Comparison of ENCODE assay signal across 19 mouse cellular contexts in the genomic region with DNA sequence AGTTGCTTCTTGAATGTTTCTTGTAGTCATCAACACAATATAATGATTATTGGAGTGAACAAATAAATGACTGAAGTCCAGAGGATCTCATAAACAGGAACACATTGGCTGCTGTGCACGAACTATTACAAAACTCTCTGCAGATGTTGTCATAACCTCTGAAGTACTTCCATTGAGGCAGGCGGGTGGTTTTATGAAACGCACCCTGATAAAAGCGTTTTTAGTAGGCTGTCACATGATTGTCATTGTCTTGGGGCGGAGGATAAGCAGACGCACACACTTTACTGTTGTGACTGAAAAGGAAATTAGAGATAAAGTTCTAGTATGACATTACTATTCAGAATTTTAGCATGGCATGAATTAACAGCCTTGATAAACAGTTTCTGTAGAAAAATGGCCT.
DNase-seq lines count a peak whose midpoint lies in the region; ATAC-seq and TF ChIP-seq lines count a peak whose summit lies in the region.
"Had no signal": no experiment of that assay in that cellular context is flagged by ENCODE, and none has a peak within 500 bp of the region (broad histone marks: within the 10 kb centered on the region; RNA-seq: fewer than 3 reads in every experiment).

No protein-coding gene starts in this region.

- H3K4me1 ChIP-seq in liver, embryonic 13.5 days (replicated peaks): peaks cover 64% of the 10 kb centered on the region
- H3K4me1 ChIP-seq: midbrain, embryonic 10.5 days; neural tube, embryonic 12.5 days had no signal

- H3K4me2 ChIP-seq in liver, embryonic 13.5 days: peak overlapping the region; percentile 59
- H3K4me2 ChIP-seq: neural tube, embryonic 12.5 days had no signal

- no peaks in the 10 kb centered on the region for H3K27me3 ChIP-seq in liver, embryonic 13.5 days
- H3K27me3 ChIP-seq: neural tube, embryonic 12.5 days had no signal

- no peaks in the 10 kb centered on the region for H3K9me3 ChIP-seq in liver, embryonic 13.5 days (replicated peaks)
- H3K9me3 ChIP-seq: midbrain, embryonic 10.5 days; neural tube, embryonic 12.5 days had no signal

- H3K9ac ChIP-seq in liver, embryonic 13.5 days: peak overlapping the region; percentile 57; the same call in 1 of the 2 replicates
- H3K9ac ChIP-seq: neural tube, embryonic 12.5 days had no signal

- 21% methylated on average over 6 of the region's 6 CpGs for WGBS in liver, embryonic 13.5 days (ENCODE audit: insufficient replicate concordance)

- DNase-seq in gastrocnemius, adult 2 months: no peak
- no peak for DNase-seq in gastrocnemius, postnatal 14 days
- peak; percentile 63 for DNase-seq in c-Kit-positive CD71-positive TER-119-positive erythroid progenitor cells, embryonic 14.5 days (ENCODE audit: low spot score)
- peak; percentile 33 for DNase-seq in liver, embryonic 13.5 days
- no peak for DNase-seq in thymus, postnatal 14 days
- DNase-seq in spleen, postnatal 10 days (ENCODE audit: low spot score in 2 of 2): no peak
- DNase-seq: adrenal gland, postnatal 36 days; cerebellum, adult 8-10 months; gastrocnemius, postnatal 10 days; heart, postnatal 10 days; kidney, adult 2 months; kidney, postnatal 10 days; layer of hippocampus, postnatal 36 days; lung, postnatal 10 days; thymus, postnatal 25 days had no signal

- H3K27ac ChIP-seq in gastrocnemius, adult 2 months: peak overlapping the region; percentile 62
- H3K27ac ChIP-seq in liver, embryonic 13.5 days: peak overlapping the region; percentile 91
- H3K27ac ChIP-seq: layer of hippocampus, adult 2 months; midbrain, embryonic 10.5 days; neural tube, embryonic 12.5 days had no signal

- H3K36me3 ChIP-seq in liver, embryonic 13.5 days: peaks cover 20% of the 10 kb centered on the region
- H3K36me3 ChIP-seq: midbrain, embryonic 10.5 days; neural tube, embryonic 12.5 days had no signal

- intact Hi-C loops in gastrocnemius, adult 2 months (cut with DNase I): loop anchor here (5.0 kb wide), 1 partner anchor 102 kb away; no protein-coding TSS in a partner anchor
- intact Hi-C loops in gastrocnemius, postnatal 14 days (cut with DNase I; ENCODE audit: low total_unique reads): no loop called here

- no peak for TF ChIP-seq CTCF in gastrocnemius, adult 2 months (IDR thresholded peaks at IDR 0.05)

- H3K4me3 ChIP-seq in gastrocnemius, adult 2 months: no peak overlapping the region
- no peak overlapping the region for H3K4me3 ChIP-seq in liver, embryonic 13.5 days (replicated peaks)
- H3K4me3 ChIP-seq: layer of hippocampus, adult 2 months; midbrain, embryonic 10.5 days; neural tube, embryonic 12.5 days had no signal

- 0 out of 2 replicates have a peak, but pooled peaks have one; percentile 4 for ATAC-seq in liver, embryonic 13.5 days (ENCODE audit: low read depth)
- ATAC-seq in megakaryocyte-erythroid progenitor cell, adult 5-6 weeks (replicated peaks; ENCODE audit: low FRiP score, low TSS enrichment, poor library complexity, severe bottlenecking): peak; percentile 52

Comparison
In these comparisons a context has a peak if more than half of its experiments do, and no peak if none do; other contexts are left out.
1. DNase-seq: peak in c-Kit-positive CD71-positive TER-119-positive erythroid progenitor cells, embryonic 14.5 days (single experiment) and liver, embryonic 13.5 days (single experiment); none in gastrocnemius, adult 2 months (single experiment), gastrocnemius, postnatal 14 days (single experiment), thymus, postnatal 14 days (single experiment) and spleen, postnatal 10 days (0 of 2).